Mouse (Mus musculus): ENCODE measurements at regions not wholly inside any gene's neighbourhood (a gene's known extent, or its start where the extent isn't known, plus 50 kb on each side); places are given as distances from the start of the nearest gene placed in this dataset.
A peak's percentile ranks its signal among the peaks of the same experiment; 100 is the strongest.

- no peak for DNase-seq (ENCODE audit: low read depth, low spot score)
Observed at GRCm38 (mm10) chr6:143484941-143485340, 317.9 kb downstream of the Etnk1 start.

GRCm38 (mm10) chr6:143487003-143487402 lies 320.0 kb downstream of the Etnk1 start:
- no peak for DNase-seq (ENCODE audit: low read depth, low spot score)

GRCm38 (mm10) chr6:143490019-143490418 lies 323.0 kb downstream of the Etnk1 start:
- no peak for DNase-seq (ENCODE audit: low read depth, low spot score)

GRCm38 (mm10) chr6:143491380-143491779 lies 324.4 kb downstream of the Etnk1 start:
- DNase-seq (ENCODE audit: low read depth, low spot score), result no peak

- no peak for DNase-seq (ENCODE audit: low read depth, low spot score)
Observed at GRCm38 (mm10) chr6:143493543-143493942, 326.5 kb downstream of the Etnk1 start.

GRCm38 (mm10) chr6:143494341-143494740 lies 327.3 kb downstream of the Etnk1 start:
- DNase-seq (ENCODE audit: low read depth, low spot score), result no peak

GRCm38 (mm10) chr6:143494886-143495285 lies 327.9 kb downstream of the Etnk1 start:
- DNase-seq (ENCODE audit: low read depth, low spot score), result no peak

GRCm38 (mm10) chr6:143498764-143499163 lies 331.7 kb downstream of the Etnk1 start:
- no peak for DNase-seq (ENCODE audit: low read depth, low spot score)

GRCm38 (mm10) chr6:143499259-143500043 lies 332.4 kb downstream of the Etnk1 start:
- DNase-seq (ENCODE audit: low read depth, low spot score), result no peak

GRCm38 (mm10) chr6:143502803-143503202 lies 335.8 kb downstream of the Etnk1 start:
- no peak for DNase-seq (ENCODE audit: low read depth, low spot score)

- DNase-seq (ENCODE audit: low read depth, low spot score), result no peak
Observed at GRCm38 (mm10) chr6:143503953-143504352, 336.9 kb downstream of the Etnk1 start.

GRCm38 (mm10) chr6:143513459-143513858 lies 346.4 kb downstream of the Etnk1 start:
- DNase-seq (ENCODE audit: low read depth, low spot score), result no peak

- no peak for DNase-seq (ENCODE audit: low read depth, low spot score)
Observed at GRCm38 (mm10) chr6:143515137-143515536, 348.1 kb downstream of the Etnk1 start.

- DNase-seq (ENCODE audit: low read depth, low spot score), result no peak
Observed at GRCm38 (mm10) chr6:143516746-143517145, 349.7 kb downstream of the Etnk1 start.

- DNase-seq (ENCODE audit: low read depth, low spot score), result peak; percentile 20
Observed at GRCm38 (mm10) chr6:143518476-143518875, 351.5 kb downstream of the Etnk1 start.

GRCm38 (mm10) chr6:143519668-143520067 lies 352.6 kb downstream of the Etnk1 start:
- no peak for DNase-seq (ENCODE audit: low read depth, low spot score)

GRCm38 (mm10) chr6:143525092-143525491 lies 358.1 kb downstream of the Etnk1 start:
- DNase-seq (ENCODE audit: low read depth, low spot score), result no peak

GRCm38 (mm10) chr6:143528898-143529297 lies 361.9 kb downstream of the Etnk1 start:
- no peak for DNase-seq (ENCODE audit: low read depth, low spot score)

GRCm38 (mm10) chr6:143530372-143531224 lies 363.6 kb downstream of the Etnk1 start:
- peak; percentile 73 for DNase-seq (ENCODE audit: low read depth, low spot score)

GRCm38 (mm10) chr6:143531477-143531876 lies 364.5 kb downstream of the Etnk1 start:
- no peak for DNase-seq (ENCODE audit: low read depth, low spot score)

GRCm38 (mm10) chr6:143532380-143532779 lies 365.4 kb downstream of the Etnk1 start:
- DNase-seq (ENCODE audit: low read depth, low spot score), result no peak

GRCm38 (mm10) chr6:143535265-143535664 lies 368.2 kb downstream of the Etnk1 start:
- peak; percentile 20 for DNase-seq (ENCODE audit: low read depth, low spot score)

GRCm38 (mm10) chr6:143535726-143536125 lies 368.7 kb downstream of the Etnk1 start:
- DNase-seq (ENCODE audit: low read depth, low spot score), result no peak

Measured in 3T3-L1 (cell line).